Mouse (Mus musculus): ENCODE measurements around the gene Tomm70a.

DNA sequence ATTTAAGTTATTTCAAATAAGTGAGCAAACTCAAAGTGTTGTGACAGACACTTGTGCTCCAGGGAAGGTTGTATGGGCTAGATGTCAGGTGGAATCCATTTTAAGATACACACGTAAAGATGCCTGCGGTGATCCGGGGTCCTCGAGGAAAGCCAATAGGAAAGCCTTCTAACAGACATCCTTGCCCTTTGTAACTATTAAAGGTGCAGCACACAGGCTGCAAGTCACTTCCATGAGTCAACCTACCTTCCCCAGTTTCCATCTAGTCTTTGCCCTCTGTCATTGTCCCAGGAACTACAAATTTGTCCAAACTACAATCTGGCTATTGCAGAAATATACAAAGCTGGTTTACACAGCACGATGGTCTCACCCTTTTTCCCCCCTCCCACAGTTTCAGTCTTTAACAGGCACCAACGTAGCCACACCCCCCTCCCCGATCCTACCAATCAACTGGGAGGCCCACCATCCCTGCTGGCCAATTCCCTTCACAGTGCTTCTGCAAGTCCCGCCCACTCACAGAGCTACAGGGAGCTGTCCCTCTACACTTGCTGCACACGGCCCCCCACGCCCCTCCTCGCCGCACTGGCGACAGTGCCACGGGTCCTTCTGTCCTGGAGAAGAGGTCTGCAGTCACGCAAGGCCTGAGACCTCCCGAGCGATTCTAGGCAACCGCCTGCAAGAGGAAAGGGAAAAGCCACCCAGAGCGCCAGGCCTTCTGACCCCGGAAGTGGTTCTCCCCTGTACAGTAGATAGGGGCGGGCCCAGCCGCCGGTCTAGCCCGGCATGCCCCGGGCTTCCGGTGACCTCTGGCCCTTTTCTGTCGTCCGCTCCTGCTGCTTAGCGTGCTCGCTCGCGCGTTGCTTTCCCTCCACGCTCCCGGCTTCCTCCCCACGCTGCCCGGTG is at the start of gene Tomm70a:
- TF ChIP-seq EP300 (IDR thresholded peaks at IDR 0.05; ENCODE audit: low read depth) = peak; percentile 78; the same call in 1 of the 2 replicates
- TF ChIP-seq CTCF (IDR thresholded peaks at IDR 0.05; ENCODE audit: low read depth) = no peak
